Mouse (Mus musculus) ovary, postnatal 14 days (tissue): ENCODE data around the gene Cd209g.
"Not testable (repeated sequence)": the region's sequence is repeated elsewhere in the genome, so short reads cannot be mapped to it uniquely, and the experiment has no call there.

Source experiments
- DNase-seq: peaks from one replicate; pipeline ENCODE4 v3.0.0; 2022; ENCODE audit warnings: low spot score

Gene Cd209g

DNA sequence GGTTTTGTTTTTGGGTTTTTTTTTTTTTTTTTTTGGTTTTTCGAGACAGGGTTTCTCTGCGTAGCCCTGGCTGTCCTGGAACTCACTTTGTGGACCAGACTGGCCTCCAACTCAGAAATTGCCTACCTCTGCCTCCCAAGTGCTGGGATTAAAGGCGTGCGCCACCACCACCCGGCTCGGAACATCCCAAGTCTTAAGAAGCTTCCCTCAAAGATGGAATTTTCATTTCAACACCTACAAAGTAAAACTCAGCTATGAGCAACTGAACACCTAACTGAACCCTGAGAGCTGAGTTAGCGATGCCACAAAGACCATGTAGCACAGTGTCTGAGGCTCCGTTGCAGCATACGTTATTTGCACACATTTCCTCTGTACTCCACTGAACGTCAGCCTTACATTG, at the start of gene Cd209g:
Cd209g (plus strand) TSS at position 301 of the 400 bp plus-strand sequence.
- no peak for DNase-seq

GRCm38 (mm10) chr8:4087180-4087722, 46.6 kb upstream of the Cd209g start:
- DNase-seq: not testable (repeated sequence)

DNA sequence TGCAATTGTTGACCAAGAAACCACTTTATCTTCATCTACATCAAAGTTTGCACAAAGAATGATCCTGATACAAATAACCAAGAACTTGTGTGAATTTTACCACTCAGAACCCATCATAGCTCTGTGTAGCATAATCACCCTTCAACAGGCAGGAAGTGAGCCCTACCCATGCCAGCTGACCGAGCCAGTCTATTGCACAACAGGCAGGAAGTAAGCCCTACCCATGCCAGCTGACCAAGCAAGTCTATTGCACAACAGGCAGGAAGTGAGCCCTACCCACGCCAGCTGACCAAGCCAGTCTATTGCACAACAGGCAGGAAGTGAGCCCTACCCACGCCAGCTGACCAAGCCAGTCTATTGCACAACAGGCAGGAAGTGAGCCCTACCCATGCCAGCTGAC, 45.4 kb upstream of the Cd209g start:
- not testable (repeated sequence) for DNase-seq

DNA sequence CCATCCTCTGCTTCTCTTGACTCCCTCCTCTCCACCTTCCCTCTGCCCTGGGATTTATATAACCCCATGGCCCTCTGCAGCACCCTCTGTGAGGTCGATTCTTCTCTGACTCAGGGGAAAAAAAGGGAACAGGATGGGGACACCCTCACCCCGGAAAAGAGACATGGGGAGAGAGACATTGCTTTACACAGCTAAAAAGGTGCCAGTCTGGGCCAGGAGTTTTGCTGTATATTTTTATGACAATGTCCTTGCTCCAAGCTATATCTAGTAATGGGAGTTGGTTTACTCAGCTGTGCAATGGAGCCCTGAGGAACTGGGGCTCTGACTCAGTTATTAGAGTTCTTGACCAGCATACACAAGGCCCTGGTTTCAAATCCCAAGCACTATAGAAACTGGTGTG, 28.2 kb upstream of the Cd209g start, which contains the start of gene Cd209f:
Cd209f (minus strand) TSS at position 101 of the 400 bp plus-strand sequence.
- not testable (repeated sequence) for DNase-seq

GRCm38 (mm10) chr8:4139660-4140646, 6.1 kb downstream of the Cd209g start:
- peak; percentile 69 for DNase-seq

- DNase-seq: no peak
These were observed 7.8 kb downstream of the Cd209g start for GRCm38 (mm10) chr8:4141721-4142120.

GRCm38 (mm10) chr8:4147272-4147671, 13.4 kb downstream of the Cd209g start:
- no peak for DNase-seq

DNA sequence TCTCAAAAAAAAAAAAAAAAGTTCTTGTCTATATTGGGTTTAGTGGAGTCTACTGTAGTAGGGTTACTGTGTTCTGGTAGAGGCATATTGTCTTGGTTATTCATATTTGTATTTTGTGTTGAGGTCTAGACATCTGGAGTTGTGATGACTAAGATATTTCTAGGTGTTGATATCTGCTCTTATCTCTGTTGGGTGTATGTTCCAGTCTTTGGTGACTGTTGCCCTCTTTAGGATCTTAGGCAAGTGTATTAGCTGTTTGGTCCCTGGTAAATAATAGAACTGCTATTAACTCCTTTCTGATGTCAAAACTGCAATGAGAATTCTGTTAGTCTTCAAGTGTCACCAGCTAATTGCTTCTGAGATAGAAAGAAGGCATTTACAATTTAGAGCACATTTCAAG, 21.0 kb downstream of the Cd209g start:
- DNase-seq: no peak

DNA sequence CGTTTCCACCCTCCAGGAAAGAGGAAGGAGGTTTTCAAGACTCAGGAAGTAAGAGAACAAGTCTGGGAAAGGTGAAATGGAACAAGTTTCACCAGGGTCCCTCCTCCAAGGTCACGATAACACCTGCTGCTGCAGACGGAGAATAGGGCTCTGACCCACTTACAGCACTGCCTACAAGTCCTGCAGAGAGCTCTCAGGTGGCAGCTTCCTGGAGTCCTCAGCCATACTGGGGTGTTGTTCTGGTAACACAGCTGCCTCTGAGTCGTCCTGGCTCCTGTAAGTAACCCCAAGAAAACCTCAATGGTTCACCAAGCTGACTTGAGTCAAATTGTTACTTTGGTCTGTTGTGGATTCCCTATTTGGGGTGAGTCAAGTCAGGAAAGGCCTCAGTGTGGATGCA, 28.9 kb downstream of the Cd209g start:
- DNase-seq: no peak

GRCm38 (mm10) chr8:4165176-4165851, 31.4 kb downstream of the Cd209g start:
- no peak for DNase-seq

GRCm38 (mm10) chr8:4165852-4166751, 32.2 kb downstream of the Cd209g start, which contains the start of gene Evi5l:
Evi5l (plus strand) TSS chr8:4166567.
- peak; percentile 100 for DNase-seq

DNA sequence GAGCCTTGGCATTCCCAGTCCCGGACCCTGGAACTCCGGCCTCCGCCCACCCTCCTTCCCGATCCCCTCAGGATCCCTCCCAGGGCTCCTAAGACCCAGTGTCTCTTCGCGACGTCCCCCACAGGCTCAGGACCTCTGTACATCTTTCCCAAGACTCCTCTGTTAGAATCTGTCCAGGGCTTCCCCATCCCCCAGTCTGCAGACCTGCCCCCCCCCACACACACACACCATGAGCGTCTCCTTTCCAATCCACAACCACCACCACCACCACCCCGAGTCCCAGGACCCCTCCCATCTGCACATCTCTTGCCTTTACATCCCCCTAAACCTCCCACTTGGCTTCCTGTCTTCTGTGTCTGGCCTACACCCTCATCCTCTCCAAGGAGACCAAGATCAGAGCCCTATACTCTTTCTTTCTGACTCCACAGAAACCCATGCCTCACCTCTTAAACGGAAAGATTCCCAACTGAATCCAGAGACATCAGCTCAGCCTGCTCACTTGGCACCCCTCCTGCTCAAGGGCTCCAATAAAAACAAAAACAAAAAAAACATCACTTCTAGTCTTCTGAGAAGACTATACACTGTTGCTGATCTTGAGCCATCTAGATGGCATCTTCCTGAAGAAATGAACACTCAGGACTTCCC, 33.1 kb downstream of the Cd209g start:
- DNase-seq: no peak

- no peak for DNase-seq
These were observed 34.0 kb downstream of the Cd209g start for GRCm38 (mm10) chr8:4167918-4168317.

DNA sequence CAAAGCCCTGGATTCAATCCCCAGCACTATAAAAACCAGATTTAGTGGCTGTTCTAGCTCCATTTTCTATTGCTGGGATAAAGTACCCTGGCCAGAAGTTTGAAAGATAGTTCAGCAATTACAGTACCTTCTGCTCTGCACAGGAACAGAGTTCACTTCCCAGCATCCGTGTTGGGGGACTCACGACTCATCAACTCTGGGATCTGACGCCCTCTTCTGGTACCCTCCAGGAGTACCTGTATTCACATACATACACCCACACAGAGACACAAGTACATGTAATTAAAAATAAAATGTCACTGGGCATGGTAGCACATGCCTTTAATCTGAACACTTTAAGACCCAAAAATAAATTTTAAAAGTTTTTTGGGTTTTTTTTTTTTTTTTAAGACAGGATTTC, 38.6 kb downstream of the Cd209g start:
- DNase-seq: no peak

GRCm38 (mm10) chr8:4174018-4174417, 40.1 kb downstream of the Cd209g start:
- DNase-seq: no peak

DNA sequence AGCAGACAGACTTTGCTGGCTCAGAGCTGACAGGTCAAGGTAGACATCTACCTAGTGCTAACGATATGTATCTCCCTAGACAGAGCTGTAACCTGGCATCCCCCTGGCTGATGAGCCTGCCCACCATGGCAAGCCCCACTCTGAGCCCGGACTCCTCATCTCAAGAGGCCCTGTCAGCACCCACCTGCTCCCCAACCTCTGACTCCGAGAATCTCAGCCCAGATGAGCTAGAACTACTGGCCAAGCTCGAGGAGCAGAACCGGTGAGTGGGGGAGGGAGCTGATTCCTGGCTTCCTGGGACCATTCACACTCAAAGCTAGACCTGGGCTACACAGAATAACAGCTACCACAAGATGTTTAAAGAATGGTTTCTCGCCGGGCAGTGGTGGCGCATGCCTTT, 49.5 kb downstream of the Cd209g start:
- no peak for DNase-seq

DNA sequence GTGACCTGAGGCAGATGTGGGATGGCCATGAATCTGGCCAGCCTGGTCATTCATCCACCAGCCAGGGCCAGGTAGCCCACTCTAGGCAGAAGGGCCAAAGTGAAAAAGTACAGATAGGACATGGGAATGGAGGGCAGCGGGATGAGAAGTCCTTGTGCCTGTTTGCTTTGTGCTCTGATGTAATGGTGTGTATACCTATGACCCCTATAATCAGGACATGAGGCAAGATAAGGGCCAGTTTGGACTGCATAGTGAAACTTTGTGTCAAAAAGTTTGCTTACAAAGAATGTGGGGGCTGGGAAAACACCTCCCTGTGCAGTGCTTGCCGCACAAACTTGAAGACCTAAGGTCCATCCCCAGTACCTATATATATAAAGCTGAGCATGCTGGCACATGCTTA, 52.3 kb downstream of the Cd209g start:
- no peak for DNase-seq
